Mouse (Mus musculus): ENCODE measurements around the gene 4430402I18Rik. TPM values are rescaled to one million over a fixed set of nuclear protein-coding genes. Genes with fewer than 3 reads are reported as not detected.
"Not testable (repeated sequence)": the region's sequence is repeated elsewhere in the genome, so short reads cannot be mapped to it uniquely, and the experiment has no call there.

Gene 4430402I18Rik
- polyA plus RNA-seq (2015; fragmentation: Nextera tagmentation; extraction: Ambion mirVana) = 0.43 and 0.89 TPM in 2 replicates

- WGBS = 8% methylated on average over 11 of the region's 11 CpGs
- Histone ChIP-seq H3K4me3 (no peak within 1 kb of the TSS), H3K9ac (no peak within 1 kb of the TSS), H3K36me3 (no peaks in the 10 kb centered on the region), H3K4me1 (peaks cover 20% of the 10 kb centered on the region), H3K4me2 (replicated peaks) (no peak within 1 kb of the TSS), H3K9me3 (no peaks in the 10 kb centered on the region), H3K27me3 (0 out of 2 replicates have a peak, but pooled peaks cover 6% of the 10 kb centered on the region), H3K27ac (no peak within 1 kb of the TSS)
- ATAC-seq (ENCODE audit: low FRiP score, low read depth) = no peak
Observed at GRCm38 (mm10) chr19:28967652-28968051, at the start of gene 4430402I18Rik. 4430402I18Rik (minus strand) TSS chr19:28967800.

DNA sequence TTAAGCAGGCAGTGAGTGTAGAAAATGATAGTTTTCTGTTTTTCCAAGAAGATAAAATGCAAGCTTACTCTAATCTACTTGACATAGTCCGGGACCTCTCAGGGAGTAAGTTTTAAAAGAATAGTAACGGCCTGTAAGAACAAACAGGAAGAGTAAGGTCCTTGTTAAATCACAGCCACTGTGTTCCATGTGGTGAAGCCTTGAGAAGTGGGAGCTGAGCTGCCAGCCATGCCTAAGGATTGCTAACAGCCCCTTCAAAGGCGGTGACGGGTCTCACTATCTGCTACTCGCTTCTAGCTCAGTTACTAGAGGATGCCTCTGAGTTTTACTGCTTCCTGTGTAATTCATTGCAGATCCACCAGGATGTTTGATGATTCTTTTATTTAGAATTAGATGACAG, 49.2 kb upstream of the 4430402I18Rik start:
- no peaks in the 10 kb centered on the region for H3K9me3 ChIP-seq
- no peak overlapping the region for H3K4me2 ChIP-seq (replicated peaks)
- no peak for ATAC-seq (ENCODE audit: low FRiP score, low read depth)
- H3K4me1 ChIP-seq = peaks cover 11% of the 10 kb centered on the region
- H3K27ac ChIP-seq = no peak overlapping the region
- WGBS = 36% methylated on average over 5 of the region's 5 CpGs
- H3K4me3 ChIP-seq = no peak overlapping the region
- no peak overlapping the region for H3K9ac ChIP-seq
- H3K36me3 ChIP-seq = peaks cover 62% of the 10 kb centered on the region
- H3K27me3 ChIP-seq = no peaks in the 10 kb centered on the region

GRCm38 (mm10) chr19:29016204-29016765, 48.7 kb upstream of the 4430402I18Rik start:
- H3K27ac ChIP-seq = no peak overlapping the region
- ATAC-seq (ENCODE audit: low FRiP score, low read depth) = no peak
- 34% methylated on average over 5 of the region's 5 CpGs for WGBS
- no peak overlapping the region for H3K4me2 ChIP-seq (replicated peaks)
- no peak overlapping the region for H3K4me3 ChIP-seq
- no peak overlapping the region for H3K9ac ChIP-seq
- no peaks in the 10 kb centered on the region for H3K27me3 ChIP-seq
- peaks cover 62% of the 10 kb centered on the region for H3K36me3 ChIP-seq
- H3K9me3 ChIP-seq = no peaks in the 10 kb centered on the region
- H3K4me1 ChIP-seq = peaks cover 11% of the 10 kb centered on the region

DNA sequence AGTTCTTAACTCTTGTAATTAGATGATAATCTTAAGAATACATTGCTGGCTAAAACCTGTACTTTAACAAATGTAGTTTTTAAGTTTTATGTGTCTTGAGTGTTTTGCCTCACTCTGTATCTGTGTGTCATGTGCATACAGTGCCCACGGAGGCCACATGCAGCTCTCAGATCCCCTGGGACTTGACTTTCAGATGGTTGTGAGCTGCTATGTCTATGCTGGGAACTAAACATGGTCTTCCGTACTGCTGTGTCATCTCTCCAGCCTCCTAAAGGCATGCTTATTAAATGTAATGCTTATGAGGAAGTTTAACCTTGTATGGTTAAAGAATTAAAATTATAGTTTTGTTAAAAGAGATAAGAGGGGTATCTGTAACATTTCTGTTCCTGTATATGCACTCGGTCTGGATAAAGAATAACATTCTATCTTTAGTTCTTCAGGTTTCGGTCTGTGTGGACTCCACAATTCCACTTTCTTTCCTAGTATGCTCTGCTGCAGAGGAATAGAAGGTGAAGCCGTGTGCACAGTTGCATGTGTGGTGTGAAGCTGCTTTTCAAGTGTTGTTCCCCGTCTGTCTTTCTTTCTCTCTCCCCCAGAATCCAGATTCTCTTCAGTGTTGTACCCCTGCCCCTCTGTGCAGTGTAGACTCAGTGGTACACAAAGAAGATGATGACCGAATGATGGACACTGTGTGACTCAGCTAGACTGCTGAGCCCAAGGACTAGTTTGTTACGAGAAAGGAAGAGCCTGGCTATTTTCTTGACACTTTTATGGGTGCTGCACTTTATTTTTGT, 48.0 kb upstream of the 4430402I18Rik start:
- Histone ChIP-seq H3K9me3 (no peaks in the 10 kb centered on the region), H3K36me3 (peaks cover 63% of the 10 kb centered on the region), H3K9ac (no peak overlapping the region), H3K27me3 (no peaks in the 10 kb centered on the region), H3K4me1 (peaks cover 11% of the 10 kb centered on the region), H3K4me2 (replicated peaks) (no peak overlapping the region), H3K4me3 (no peak overlapping the region), H3K27ac (no peak overlapping the region)
- ATAC-seq (ENCODE audit: low FRiP score, low read depth) = no peak
- 58% methylated on average over 8 of the region's 8 CpGs for WGBS

DNA sequence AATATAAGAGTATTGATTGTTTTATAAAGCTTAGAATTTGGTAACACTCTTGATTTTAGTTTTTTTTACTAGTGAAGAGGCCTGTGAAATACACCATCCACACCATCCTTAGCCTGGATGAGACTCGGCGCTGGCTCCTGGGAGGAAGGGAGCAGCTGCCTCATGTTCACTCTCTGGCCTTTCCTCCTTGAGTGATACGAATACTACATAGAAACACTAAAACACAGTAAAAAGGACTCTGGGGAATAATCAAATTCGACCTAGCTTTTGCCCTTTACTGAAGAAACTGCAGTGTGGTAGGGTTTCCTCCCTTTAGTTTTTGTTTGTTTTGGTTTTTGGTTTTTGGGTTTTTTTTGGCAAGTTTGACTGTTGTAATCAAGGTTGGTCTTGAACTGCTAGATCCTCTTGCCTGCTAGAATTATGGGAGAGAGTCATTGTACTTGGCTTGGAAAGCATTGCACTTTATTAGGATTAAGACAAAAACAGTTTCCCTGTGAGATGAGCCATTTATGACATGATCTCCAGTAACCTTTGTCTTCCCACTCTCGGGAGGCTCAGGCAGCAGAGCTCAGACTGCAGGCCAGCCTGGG, 47.0 kb upstream of the 4430402I18Rik start:
- H3K27ac ChIP-seq = no peak overlapping the region
- H3K4me1 ChIP-seq = peaks cover 11% of the 10 kb centered on the region
- H3K4me3 ChIP-seq = no peak overlapping the region
- no peak overlapping the region for H3K9ac ChIP-seq
- H3K4me2 ChIP-seq (replicated peaks) = no peak overlapping the region
- peaks cover 57% of the 10 kb centered on the region for H3K36me3 ChIP-seq
- WGBS = 65% methylated on average over 5 of the region's 5 CpGs
- H3K9me3 ChIP-seq = no peaks in the 10 kb centered on the region
- H3K27me3 ChIP-seq = no peaks in the 10 kb centered on the region
- no peak for ATAC-seq (ENCODE audit: low FRiP score, low read depth)

DNA sequence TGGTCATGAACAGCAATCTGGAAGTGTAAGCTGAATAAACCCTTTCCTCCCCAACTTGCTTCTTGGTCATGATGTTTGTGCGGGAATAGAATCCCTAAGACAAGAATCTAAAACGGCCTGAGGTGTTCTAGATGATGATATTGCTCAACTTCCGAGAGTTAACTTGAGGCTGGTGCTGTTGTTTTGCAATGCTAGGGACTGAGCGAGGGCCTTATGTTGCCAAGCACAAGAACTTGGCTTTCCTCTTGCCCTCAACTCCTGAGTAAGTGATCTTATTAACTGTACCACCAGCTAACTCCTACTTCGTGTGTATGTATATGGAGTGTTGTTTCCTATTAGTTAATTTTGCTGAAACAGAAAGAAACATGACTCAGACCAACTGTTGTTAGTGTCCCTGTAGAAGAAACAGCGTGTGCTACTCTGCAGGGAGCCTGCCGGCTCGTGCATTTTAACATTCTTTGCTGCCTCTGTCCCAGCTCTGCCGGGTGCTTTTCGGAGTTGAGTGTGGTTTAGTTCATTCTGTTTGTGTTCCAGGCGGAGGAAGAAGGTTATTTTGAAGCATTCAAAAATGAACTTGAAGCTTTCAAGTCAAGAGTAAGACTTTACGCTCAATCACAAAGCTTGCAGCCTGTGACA, 43.9 kb upstream of the 4430402I18Rik start:
- Histone ChIP-seq H3K36me3 (peaks cover 71% of the 10 kb centered on the region), H3K27me3 (no peaks in the 10 kb centered on the region), H3K9me3 (no peaks in the 10 kb centered on the region), H3K4me2 (replicated peaks) (no peak overlapping the region), H3K4me1 (peaks cover 7% of the 10 kb centered on the region; the same call in 1 of the 2 replicates), H3K9ac (no peak overlapping the region), H3K4me3 (no peak overlapping the region), H3K27ac (no peak overlapping the region)
- 78% methylated on average over 12 of the region's 12 CpGs for WGBS
- ATAC-seq (ENCODE audit: low FRiP score, low read depth) = no peak

DNA sequence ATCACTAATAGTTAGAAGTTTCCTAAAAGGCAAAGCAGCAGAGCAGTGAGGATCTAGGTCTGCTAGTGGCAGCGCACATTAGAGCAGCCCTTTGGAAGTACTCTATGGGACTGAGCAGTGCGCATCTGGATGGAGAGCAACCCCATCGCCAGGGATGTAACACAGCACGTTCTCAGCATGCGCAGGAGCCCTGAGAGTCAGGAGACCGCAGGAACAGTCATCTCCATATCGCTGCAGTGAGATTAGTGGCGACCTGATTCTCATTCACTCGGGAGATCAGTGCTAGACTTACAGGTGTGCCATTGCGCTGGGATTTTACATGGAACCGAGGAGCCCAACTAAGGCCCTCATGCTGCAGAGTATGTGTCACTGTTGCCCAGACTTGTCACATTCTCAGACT, 41.4 kb upstream of the 4430402I18Rik start:
- H3K27me3 ChIP-seq = no peaks in the 10 kb centered on the region
- no peak overlapping the region for H3K4me3 ChIP-seq
- no peak overlapping the region for H3K9ac ChIP-seq
- H3K36me3 ChIP-seq = peaks cover 69% of the 10 kb centered on the region
- H3K27ac ChIP-seq = no peak overlapping the region
- H3K4me1 ChIP-seq = no peaks in the 10 kb centered on the region
- WGBS = 95% methylated on average over 11 of the region's 11 CpGs
- no peak overlapping the region for H3K4me2 ChIP-seq (replicated peaks)
- H3K9me3 ChIP-seq = no peaks in the 10 kb centered on the region
- ATAC-seq (ENCODE audit: low FRiP score, low read depth) = no peak

- no peaks in the 10 kb centered on the region for H3K4me1 ChIP-seq
- 85% methylated on average over 3 of the region's 3 CpGs for WGBS
- H3K4me2 ChIP-seq (replicated peaks) = no peak overlapping the region
- H3K27me3 ChIP-seq = no peaks in the 10 kb centered on the region
- no peaks in the 10 kb centered on the region for H3K9me3 ChIP-seq
- H3K27ac ChIP-seq = no peak overlapping the region
- H3K9ac ChIP-seq = no peak overlapping the region
- peaks cover 63% of the 10 kb centered on the region for H3K36me3 ChIP-seq
- H3K4me3 ChIP-seq = no peak overlapping the region
- no peak for ATAC-seq (ENCODE audit: low FRiP score, low read depth)
Observed at GRCm38 (mm10) chr19:29008069-29008706, 40.6 kb upstream of the 4430402I18Rik start.

DNA sequence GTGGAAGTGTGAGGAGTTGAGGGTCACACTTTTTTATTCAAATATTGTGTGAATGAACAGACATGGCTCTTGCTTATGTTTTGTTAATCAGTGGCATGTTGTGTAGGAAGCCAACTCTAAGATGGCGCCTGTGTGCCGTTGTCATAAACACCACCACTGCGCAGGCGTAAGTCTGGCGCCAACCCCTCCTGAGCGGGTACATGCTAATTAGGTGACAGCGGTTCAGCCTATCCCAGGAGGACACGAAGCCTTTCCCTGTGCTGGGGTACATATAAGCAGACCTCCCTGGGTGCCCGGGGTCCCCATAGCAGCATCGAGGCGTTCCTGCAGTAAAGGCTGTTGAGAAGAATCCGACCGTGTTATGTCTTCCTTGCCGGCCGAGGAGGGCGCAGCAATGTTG, 32.7 kb upstream of the 4430402I18Rik start:
- not testable (repeated sequence) for H3K4me3 ChIP-seq; H3K4me1 ChIP-seq; ATAC-seq (ENCODE audit: low FRiP score, low read depth); H3K9ac ChIP-seq; H3K27me3 ChIP-seq; H3K4me2 ChIP-seq (replicated peaks); H3K27ac ChIP-seq; H3K9me3 ChIP-seq
- 96% methylated on average over 16 of the region's 16 CpGs for WGBS
- H3K36me3 ChIP-seq = peaks cover 61% of the 10 kb centered on the region

GRCm38 (mm10) chr19:28997976-28998630, 30.5 kb upstream of the 4430402I18Rik start:
- H3K27ac ChIP-seq = no peak overlapping the region
- no peak overlapping the region for H3K4me3 ChIP-seq
- no peak overlapping the region for H3K9ac ChIP-seq
- H3K4me2 ChIP-seq (replicated peaks) = no peak overlapping the region
- ATAC-seq (ENCODE audit: low FRiP score, low read depth) = no peak
- no peaks in the 10 kb centered on the region for H3K27me3 ChIP-seq
- no peaks in the 10 kb centered on the region for H3K9me3 ChIP-seq
- WGBS = 76% methylated on average over 4 of the region's 4 CpGs
- H3K4me1 ChIP-seq = no peaks in the 10 kb centered on the region
- H3K36me3 ChIP-seq = peaks cover 71% of the 10 kb centered on the region

DNA sequence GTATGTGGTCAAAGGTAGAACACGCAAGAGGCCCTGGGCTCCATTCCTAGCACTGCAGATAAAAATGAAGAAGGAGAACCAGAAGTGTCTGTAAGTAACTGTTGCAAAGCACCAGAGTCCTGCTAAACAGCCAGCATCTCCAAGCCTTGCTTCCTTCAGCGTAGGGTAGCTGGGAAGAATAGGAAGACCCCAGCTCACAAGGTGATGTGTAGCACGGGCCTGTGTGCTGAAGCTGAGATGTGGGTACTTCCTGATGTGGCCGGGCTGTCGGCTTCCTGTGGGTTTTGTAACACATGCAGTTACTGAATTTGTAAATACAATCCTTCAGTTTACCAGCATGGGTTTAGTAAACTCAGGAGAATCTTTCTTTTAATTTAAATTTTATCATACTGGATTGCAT, 27.8 kb upstream of the 4430402I18Rik start:
- 92% methylated on average over 5 of the region's 5 CpGs for WGBS
- peaks cover 8% of the 10 kb centered on the region for H3K4me1 ChIP-seq
- H3K27ac ChIP-seq = no peak overlapping the region
- ATAC-seq (ENCODE audit: low FRiP score, low read depth) = no peak
- H3K9ac ChIP-seq = no peak overlapping the region
- H3K27me3 ChIP-seq = no peaks in the 10 kb centered on the region
- H3K9me3 ChIP-seq = no peaks in the 10 kb centered on the region
- H3K36me3 ChIP-seq = peaks cover 48% of the 10 kb centered on the region
- no peak overlapping the region for H3K4me3 ChIP-seq
- H3K4me2 ChIP-seq (replicated peaks) = no peak overlapping the region
